Mouse (Mus musculus) myocyte (in vitro differentiated cells): ENCODE results near the gene Kif13a. TPM values are rescaled to one million over a fixed set of nuclear protein-coding genes. Genes with fewer than 3 reads are reported as not detected.

Source experiments
- H3K27me3 ChIP-seq: one replicate; pipeline ENCODE4 v1.6.1; 2011; ENCODE audit not compliant: control insufficient read depth, insufficient read depth, insufficient read length
- H3K36me3 ChIP-seq: one replicate; pipeline ENCODE4 v1.6.1; 2011; ENCODE audit not compliant: control insufficient read depth, insufficient read depth
- H3K4me2 ChIP-seq: one replicate; pipeline ENCODE4 v1.6.1; 2011; ENCODE audit warnings: low read depth, control low read depth
- H3K4me3 ChIP-seq: one replicate; pipeline ENCODE4 v1.5.1; 2011; ENCODE audit warnings: mild to moderate bottlenecking, control low read depth, moderate library complexity
- H3K79me2 ChIP-seq: one replicate; pipeline ENCODE4 v1.6.1; 2011; ENCODE audit not compliant: control insufficient read depth, insufficient read depth
- H3ac ChIP-seq: one replicate; pipeline ENCODE4 v1.6.1; 2011; ENCODE audit not compliant: control insufficient read depth, insufficient read length
- CEBPB ChIP-seq: IDR thresholded peaks from 2 replicates; pipeline ENCODE4 v1.6.1; 2011; ENCODE audit warnings: mild to moderate bottlenecking, moderate library complexity; ENCODE audit not compliant: poor library complexity, insufficient read depth, severe bottlenecking
- E2F4 ChIP-seq: IDR thresholded peaks from one replicate; pipeline ENCODE4 v1.6.1; 2011; ENCODE audit warnings: mild to moderate bottlenecking, control low read depth, moderate library complexity; ENCODE audit not compliant: insufficient read depth
- MAX ChIP-seq: IDR thresholded peaks from one replicate; pipeline ENCODE4 v1.6.1; 2011; ENCODE audit warnings: low read depth, mild to moderate bottlenecking, control low read depth
- MYOD1 ChIP-seq, 3 experiments: IDR thresholded peaks; one replicate each; pipeline ENCODE4 v1.6.1; 2011; ENCODE audit warnings: control low read depth in 2 of 3, low read depth in 2 of 3, mild to moderate bottlenecking in 2 of 3, moderate library complexity in 1 of 3; ENCODE audit not compliant: insufficient read length in 2 of 3, control insufficient read depth in 1 of 3
- MYOG ChIP-seq, 3 experiments: IDR thresholded peaks; one replicate each; pipeline ENCODE4 v1.6.1; 2011; ENCODE audit warnings: control low read depth in 2 of 3, low read depth in 2 of 3, mild to moderate bottlenecking in 2 of 3; ENCODE audit not compliant: insufficient read length in 2 of 3, control insufficient read depth in 1 of 3, insufficient read depth in 1 of 3
- POLR2A ChIP-seq: IDR thresholded peaks from one replicate; pipeline ENCODE4 v1.6.1; 2011; ENCODE audit warnings: low read depth, mild to moderate bottlenecking, control low read depth, moderate library complexity; ENCODE audit not compliant: insufficient read length
- POLR2AphosphoS2 ChIP-seq: IDR thresholded peaks from one replicate; pipeline ENCODE4 v1.6.1; 2011; ENCODE audit warnings: low read depth, control low read depth; ENCODE audit not compliant: insufficient read length
- REST ChIP-seq: IDR thresholded peaks from one replicate; pipeline ENCODE4 v1.6.1; 2011; ENCODE audit warnings: mild to moderate bottlenecking, control low read depth, moderate library complexity; ENCODE audit not compliant: insufficient read depth, insufficient read length
- SRF ChIP-seq: IDR thresholded peaks from one replicate; pipeline ENCODE4 v1.6.1; 2011; ENCODE audit warnings: low read depth; ENCODE audit not compliant: control insufficient read depth, insufficient read length
- TCF12 ChIP-seq: IDR thresholded peaks from one replicate; pipeline ENCODE4 v1.6.1; 2011; ENCODE audit warnings: mild to moderate bottlenecking, control low read depth; ENCODE audit not compliant: poor library complexity, insufficient read depth, severe bottlenecking
- TCF3 ChIP-seq: IDR thresholded peaks from one replicate; pipeline ENCODE4 v1.6.1; 2011; ENCODE audit warnings: low read depth, control low read depth; ENCODE audit not compliant: insufficient read length
- USF1 ChIP-seq: IDR thresholded peaks from one replicate; pipeline ENCODE4 v1.6.1; 2011; ENCODE audit warnings: low read depth, mild to moderate bottlenecking, control low read depth, moderate library complexity
- polyA plus RNA-seq: library from polyadenylated mRNA; unstranded; fragments of >200 nt; fragmentation: generic; extraction: Trizol; gene quantifications from one replicate; pipeline ENCODE4 v1.2.1, GENCODE M21; 2012; ENCODE audit warnings: missing spikeins

Gene Kif13a
- polyA plus RNA-seq, 1 experiment = 15.4 TPM

- no peaks in the 10 kb centered on the region for H3K27me3 ChIP-seq
- TF ChIP-seq MAX = no peak
- TF ChIP-seq REST = no peak
- no peak for TF ChIP-seq TCF12
- no peak for TF ChIP-seq SRF
- TF ChIP-seq TCF3 = no peak
- TF ChIP-seq POLR2AphosphoS2 = no peak
- no peak for TF ChIP-seq E2F4
- no peak for TF ChIP-seq USF1
- no peak for TF ChIP-seq MYOG (IDR thresholded peaks at IDR 0.05; ENCODE audit: control insufficient read depth in 1 of 3, insufficient read depth in 1 of 3, insufficient read length in 2 of 3, low read depth in 2 of 3)
- no peak for TF ChIP-seq CEBPB
- TF ChIP-seq MYOD1 (IDR thresholded peaks at IDR 0.05; ENCODE audit: control insufficient read depth in 1 of 3, insufficient read length in 2 of 3, low read depth in 2 of 3) = no peak
- peaks cover 5% of the 10 kb centered on the region for H3K36me3 ChIP-seq
- no peak overlapping the region for H3ac ChIP-seq
- H3K4me3 ChIP-seq = no peak overlapping the region
- H3K79me2 ChIP-seq = no peaks in the 10 kb centered on the region
- no peak overlapping the region for H3K4me2 ChIP-seq
Measured at GRCm38 (mm10) chr13:46801196-46801595, 128.5 kb downstream of the Kif13a start.

- peaks cover 7% of the 10 kb centered on the region for H3K36me3 ChIP-seq
- no peak overlapping the region for H3ac ChIP-seq
- H3K4me3 ChIP-seq = no peak overlapping the region
- no peaks in the 10 kb centered on the region for H3K27me3 ChIP-seq
- TF ChIP-seq MYOG (IDR thresholded peaks at IDR 0.05; ENCODE audit: control insufficient read depth in 1 of 3, insufficient read depth in 1 of 3, insufficient read length in 2 of 3, low read depth in 2 of 3) (no peak), SRF (no peak), POLR2A (no peak), REST (no peak), MYOD1 (IDR thresholded peaks at IDR 0.05; ENCODE audit: control insufficient read depth in 1 of 3, insufficient read length in 2 of 3, low read depth in 2 of 3) (no peak), TCF12 (no peak), TCF3 (no peak), USF1 (no peak), POLR2AphosphoS2 (no peak), MAX (no peak), CEBPB (no peak), E2F4 (no peak)
- no peak overlapping the region for H3K4me2 ChIP-seq
- H3K79me2 ChIP-seq = no peaks in the 10 kb centered on the region
Measured at GRCm38 (mm10) chr13:46798156-46798555, 131.5 kb downstream of the Kif13a start.

- TF ChIP-seq REST = no peak
- TF ChIP-seq E2F4 = no peak
- no peak for TF ChIP-seq TCF3
- TF ChIP-seq POLR2AphosphoS2 = no peak
- no peak for TF ChIP-seq POLR2A
- no peak for TF ChIP-seq SRF
- TF ChIP-seq MAX = no peak
- no peak for TF ChIP-seq MYOG (IDR thresholded peaks at IDR 0.05; ENCODE audit: control insufficient read depth in 1 of 3, insufficient read depth in 1 of 3, insufficient read length in 2 of 3, low read depth in 2 of 3)
- TF ChIP-seq USF1 = no peak
- TF ChIP-seq TCF12 = no peak
- no peak for TF ChIP-seq CEBPB
- TF ChIP-seq MYOD1 (IDR thresholded peaks at IDR 0.05; ENCODE audit: control insufficient read depth in 1 of 3, insufficient read length in 2 of 3, low read depth in 2 of 3) = no peak
- no peak overlapping the region for H3K4me2 ChIP-seq
- no peaks in the 10 kb centered on the region for H3K27me3 ChIP-seq
- peaks cover 11% of the 10 kb centered on the region for H3K36me3 ChIP-seq
- H3K4me3 ChIP-seq = no peak overlapping the region
- H3K79me2 ChIP-seq = no peaks in the 10 kb centered on the region
- H3ac ChIP-seq = no peak overlapping the region
Measured at GRCm38 (mm10) chr13:46796381-46796780, 133.3 kb downstream of the Kif13a start.

GRCm38 (mm10) chr13:46793824-46794223, 135.8 kb downstream of the Kif13a start:
- Histone ChIP-seq H3K79me2 (no peaks in the 10 kb centered on the region), H3K4me3 (no peak overlapping the region), H3K27me3 (no peaks in the 10 kb centered on the region), H3ac (no peak overlapping the region), H3K4me2 (no peak overlapping the region), H3K36me3 (peaks cover 6% of the 10 kb centered on the region)
- no peak for TF ChIP-seq CEBPB
- no peak for TF ChIP-seq POLR2A
- TF ChIP-seq REST = no peak
- TF ChIP-seq TCF12 = no peak
- no peak for TF ChIP-seq POLR2AphosphoS2
- no peak for TF ChIP-seq E2F4
- TF ChIP-seq TCF3 = no peak
- TF ChIP-seq MYOG (IDR thresholded peaks at IDR 0.05; ENCODE audit: control insufficient read depth in 1 of 3, insufficient read depth in 1 of 3, insufficient read length in 2 of 3, low read depth in 2 of 3) = no peak
- no peak for TF ChIP-seq USF1
- no peak for TF ChIP-seq SRF
- no peak for TF ChIP-seq MAX

- peaks cover 11% of the 10 kb centered on the region for H3K36me3 ChIP-seq
- H3K4me3 ChIP-seq = no peak overlapping the region
- no peak for TF ChIP-seq REST
- TF ChIP-seq MYOG (IDR thresholded peaks at IDR 0.05; ENCODE audit: control insufficient read depth in 1 of 3, insufficient read depth in 1 of 3, insufficient read length in 2 of 3, low read depth in 2 of 3) = no peak
- no peak for TF ChIP-seq TCF12
- TF ChIP-seq MYOD1 (IDR thresholded peaks at IDR 0.05; ENCODE audit: control insufficient read depth in 1 of 3, insufficient read length in 2 of 3, low read depth in 2 of 3) = no peak
- no peak for TF ChIP-seq SRF
- TF ChIP-seq E2F4 = no peak
- TF ChIP-seq USF1 = no peak
- TF ChIP-seq MAX = no peak
- no peak for TF ChIP-seq TCF3
- no peak for TF ChIP-seq CEBPB
- TF ChIP-seq POLR2A = no peak
- no peak for TF ChIP-seq POLR2AphosphoS2
- no peaks in the 10 kb centered on the region for H3K27me3 ChIP-seq
- no peaks in the 10 kb centered on the region for H3K79me2 ChIP-seq
- no peak overlapping the region for H3ac ChIP-seq
- H3K4me2 ChIP-seq = no peak overlapping the region
Measured at GRCm38 (mm10) chr13:46788452-46788851, 141.2 kb downstream of the Kif13a start.
